Mouse (Mus musculus): ENCODE measurements around the gene Slc25a48.

DNA sequence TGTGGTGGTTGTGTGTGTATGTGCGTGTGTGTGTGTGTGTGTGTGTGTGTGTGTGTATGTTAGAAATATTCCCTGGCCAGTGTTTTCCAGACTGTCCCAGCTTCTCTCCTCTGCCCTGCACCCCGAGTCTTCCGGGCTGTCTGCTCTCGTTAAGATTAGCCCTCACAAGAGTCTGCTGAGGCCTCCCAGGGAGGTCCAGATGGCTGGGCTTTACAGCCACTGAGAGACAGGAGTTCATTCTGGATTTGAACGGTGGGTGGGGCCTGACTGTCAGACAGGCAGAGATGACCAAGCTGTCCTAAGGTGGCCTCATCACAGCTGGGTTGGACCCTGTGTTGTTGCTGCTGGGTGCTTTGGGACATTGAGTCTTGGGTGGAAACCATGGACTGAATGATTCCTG is 40.6 kb upstream of the Slc25a48 start:
- TF ChIP-seq GATA1 (IDR thresholded peaks at IDR 0.05; ENCODE audit: low read length) (no peak), TAL1 (IDR thresholded peaks at IDR 0.05; ENCODE audit: low read length) (no peak)
